Mouse (Mus musculus) ES-Bruce4 (cell line): Measurements from ENCODE around the gene Pdxp. TPM values are rescaled to one million over a fixed set of nuclear protein-coding genes. Genes with fewer than 3 reads are reported as not detected.

ENCODE experiments used
- H3K27ac ChIP-seq: 2 replicates; pipeline ENCODE4 v1.5.1; 2012; ENCODE audit warnings: low read length, inconsistent platforms; ENCODE audit not compliant: insufficient read depth
- H3K27me3 ChIP-seq: 2 replicates; pipeline ENCODE4 v1.6.1; 2012; ENCODE audit warnings: mild to moderate bottlenecking, low read length, inconsistent platforms; ENCODE audit not compliant: control insufficient read depth, poor library complexity, insufficient read depth, severe bottlenecking
- H3K36me3 ChIP-seq: 2 replicates; pipeline ENCODE4 v1.6.1; 2012; ENCODE audit warnings: inconsistent platforms, mild to moderate bottlenecking, low read length, moderate library complexity; ENCODE audit not compliant: control insufficient read depth, poor library complexity, insufficient read depth, severe bottlenecking
- H3K4me1 ChIP-seq: one replicate; pipeline ENCODE4 v1.8.1; 2011; ENCODE audit warnings: low read length; ENCODE audit not compliant: control insufficient read depth, insufficient read depth
- H3K4me3 ChIP-seq: 2 replicates; pipeline ENCODE4 v1.5.1; 2011; ENCODE audit warnings: low read depth, mild to moderate bottlenecking, low read length
- H3K9ac ChIP-seq: 2 replicates; pipeline ENCODE4 v1.6.1; 2012; ENCODE audit warnings: low read depth, mild to moderate bottlenecking, inconsistent platforms; ENCODE audit not compliant: poor library complexity, severe bottlenecking
- H3K9me3 ChIP-seq: replicated peaks from 2 replicates; pipeline ENCODE4 v1.6.1; 2012; ENCODE audit warnings: mild to moderate bottlenecking, low read length, inconsistent platforms; ENCODE audit not compliant: control insufficient read depth, poor library complexity, insufficient read depth, severe bottlenecking
- CTCF ChIP-seq: IDR thresholded peaks from one replicate; pipeline ENCODE4 v1.8.1; 2011; ENCODE audit warnings: low read depth, low read length
- EP300 ChIP-seq: IDR thresholded peaks from 2 replicates; pipeline ENCODE4 v1.6.1; 2011; ENCODE audit warnings: low read depth, low read length; ENCODE audit not compliant: insufficient read depth
- POLR2A ChIP-seq: IDR thresholded peaks from one replicate; pipeline ENCODE4 v1.8.1; 2011; ENCODE audit warnings: low read length; ENCODE audit not compliant: insufficient read depth
- polyA plus RNA-seq: library from polyadenylated mRNA; stranded (reverse); fragments of >200 nt; gene quantifications from 2 replicates; pipeline ENCODE4 v1.2.4, GENCODE M21; 2011; ENCODE audit warnings: low read depth; ENCODE audit not compliant: missing spikeins, insufficient read depth, insufficient read length

The Pdxp gene
- polyA plus RNA-seq, 1 experiment = 22.8 TPM

- H3K4me1 ChIP-seq = no peaks in the 10 kb centered on the region
- H3K9me3 ChIP-seq = no peaks in the 10 kb centered on the region
- H3K4me3 ChIP-seq = peak within 1 kb of the TSS; percentile 55
- H3K36me3 ChIP-seq = no peaks in the 10 kb centered on the region
- no peak within 1 kb of the TSS for H3K27ac ChIP-seq
- no peak for TF ChIP-seq CTCF
- TF ChIP-seq POLR2A = peak; percentile 51
- peak within 1 kb of the TSS; percentile 26; the same call in 1 of the 2 replicates for H3K9ac ChIP-seq
- H3K27me3 ChIP-seq = no peaks in the 10 kb centered on the region
Measured at GRCm38 (mm10) chr15:78947657-78948056, 33.9 kb downstream of the Pdxp start, which contains the start of gene Triobp. TSS of gene Triobp (plus strand) at chr15:78947724.

GRCm38 (mm10) chr15:78948152-78948725 lies 34.5 kb downstream of the Pdxp start:
- H3K4me3 ChIP-seq = peak overlapping the region; percentile 55
- H3K27me3 ChIP-seq = no peaks in the 10 kb centered on the region
- no peak overlapping the region for H3K27ac ChIP-seq
- peak overlapping the region; percentile 26; the same call in 1 of the 2 replicates for H3K9ac ChIP-seq
- no peaks in the 10 kb centered on the region for H3K36me3 ChIP-seq
- no peak for TF ChIP-seq POLR2A
- TF ChIP-seq CTCF = no peak
- TF ChIP-seq EP300 = no peak
- H3K4me1 ChIP-seq = no peaks in the 10 kb centered on the region
- H3K9me3 ChIP-seq = no peaks in the 10 kb centered on the region

- no peak overlapping the region for H3K9ac ChIP-seq
- H3K4me3 ChIP-seq = no peak overlapping the region
- H3K27me3 ChIP-seq = no peaks in the 10 kb centered on the region
- H3K36me3 ChIP-seq = no peaks in the 10 kb centered on the region
- no peak overlapping the region for H3K27ac ChIP-seq
- no peak for TF ChIP-seq EP300
- no peak for TF ChIP-seq POLR2A
- no peak for TF ChIP-seq CTCF
- H3K4me1 ChIP-seq = no peaks in the 10 kb centered on the region
- no peaks in the 10 kb centered on the region for H3K9me3 ChIP-seq
Measured at GRCm38 (mm10) chr15:78948883-78949282, 35.2 kb downstream of the Pdxp start.

GRCm38 (mm10) chr15:78955663-78956062 lies 41.9 kb downstream of the Pdxp start:
- Histone ChIP-seq H3K4me1 (no peaks in the 10 kb centered on the region), H3K36me3 (no peaks in the 10 kb centered on the region), H3K9ac (no peak overlapping the region), H3K9me3 (no peaks in the 10 kb centered on the region), H3K27me3 (no peaks in the 10 kb centered on the region), H3K27ac (no peak overlapping the region), H3K4me3 (no peak overlapping the region)
- no peak for TF ChIP-seq CTCF
- no peak for TF ChIP-seq POLR2A
- no peak for TF ChIP-seq EP300

- Histone ChIP-seq H3K27me3 (no peaks in the 10 kb centered on the region), H3K36me3 (no peaks in the 10 kb centered on the region), H3K27ac (no peak overlapping the region), H3K4me3 (no peak overlapping the region), H3K9me3 (no peaks in the 10 kb centered on the region), H3K4me1 (no peaks in the 10 kb centered on the region), H3K9ac (no peak overlapping the region)
- no peak for TF ChIP-seq CTCF
- TF ChIP-seq POLR2A = no peak
- TF ChIP-seq EP300 = no peak
Measured at GRCm38 (mm10) chr15:78956351-78956750, 42.6 kb downstream of the Pdxp start.

GRCm38 (mm10) chr15:78957021-78957420 lies 43.3 kb downstream of the Pdxp start:
- TF ChIP-seq EP300 (no peak), CTCF (no peak), POLR2A (no peak)
- Histone ChIP-seq H3K9ac (peak overlapping the region; percentile 38), H3K4me3 (no peak overlapping the region), H3K9me3 (no peaks in the 10 kb centered on the region), H3K27ac (no peak overlapping the region), H3K27me3 (no peaks in the 10 kb centered on the region), H3K36me3 (no peaks in the 10 kb centered on the region), H3K4me1 (no peaks in the 10 kb centered on the region)
